Mouse (Mus musculus): Measurements from ENCODE around the gene Rftn2.

- TF ChIP-seq POLR2A (IDR thresholded peaks at IDR 0.05; ENCODE audit: borderline replicate concordance, extremely low read depth, insufficient read depth, insufficient read length, poor library complexity, severe bottlenecking) (no peak), CTCF (IDR thresholded peaks at IDR 0.05; ENCODE audit: borderline replicate concordance, extremely low read depth, insufficient read depth, insufficient read length) (no peak)
These were observed 15.5 kb downstream of the Rftn2 start for GRCm38 (mm10) chr1:55211081-55211480.
